Mouse (Mus musculus): Measurements from ENCODE around the gene Magix. TPM values are rescaled to one million over a fixed set of nuclear protein-coding genes. Genes with fewer than 3 reads are reported as not detected.
"Not testable (repeated sequence)": the region's sequence is repeated elsewhere in the genome, so short reads cannot be mapped to it uniquely, and the experiment has no call there.

The Magix gene
- total and polyA plus RNA-seq, 2 experiments = 20.9 to 33.0 TPM

- no peaks in the 10 kb centered on the region for H3K27me3 ChIP-seq (ENCODE audit: control insufficient read depth, insufficient read depth, low read length)
- H3K4me3 ChIP-seq (ENCODE audit: insufficient read depth, low read depth, low read length) = no peak overlapping the region
- 93% methylated on average over 7 of the region's 7 CpGs for WGBS
- peaks cover 3% of the 10 kb centered on the region; the same call in 1 of the 2 replicates for H3K79me2 ChIP-seq (ENCODE audit: control insufficient read depth, insufficient read depth, low read length)
- no peak overlapping the region for H3K27ac ChIP-seq (replicated peaks; ENCODE audit: insufficient read depth, low read depth, low read length)
- no peak for DNase-seq (ENCODE audit: extremely low read depth, low read depth, low spot score)
- H3K9ac ChIP-seq (ENCODE audit: low read depth, low read length) = no peak overlapping the region
- no peak for TF ChIP-seq CTCF (IDR thresholded peaks at IDR 0.05; ENCODE audit: low read depth, low read length)
- no peak for TF ChIP-seq POLR2A (IDR thresholded peaks at IDR 0.05; ENCODE audit: extremely low read depth, insufficient read depth, low read length)
- peaks cover 2% of the 10 kb centered on the region; the same call in 1 of the 2 replicates for H3K36me3 ChIP-seq (ENCODE audit: control insufficient read depth, insufficient read depth, low read length)
- H3K4me1 ChIP-seq (ENCODE audit: control insufficient read depth, insufficient read depth, low read length) = no peaks in the 10 kb centered on the region; the same call in none of the 2 replicates
Measured at GRCm38 (mm10) chrX:7724135-7724534, 43.1 kb upstream of the Magix start.

- H3K79me2 ChIP-seq (ENCODE audit: control insufficient read depth, insufficient read depth, low read length) = peaks cover 3% of the 10 kb centered on the region; the same call in 1 of the 2 replicates
- no peaks in the 10 kb centered on the region for H3K27me3 ChIP-seq (ENCODE audit: control insufficient read depth, insufficient read depth, low read length)
- DNase-seq (ENCODE audit: extremely low read depth, low read depth, low spot score) = no peak
- peak overlapping the region; percentile 86 for H3K4me3 ChIP-seq (ENCODE audit: insufficient read depth, low read depth, low read length)
- H3K36me3 ChIP-seq (ENCODE audit: control insufficient read depth, insufficient read depth, low read length) = peaks cover 2% of the 10 kb centered on the region; the same call in 1 of the 2 replicates
- WGBS = 2% methylated on average over 4 of the region's 4 CpGs
- no peaks in the 10 kb centered on the region for H3K4me1 ChIP-seq (ENCODE audit: control insufficient read depth, insufficient read depth, low read length)
- peak overlapping the region; percentile 83 for H3K9ac ChIP-seq (ENCODE audit: low read depth, low read length)
- H3K27ac ChIP-seq (replicated peaks; ENCODE audit: insufficient read depth, low read depth, low read length) = peak overlapping the region; percentile 98
- TF ChIP-seq POLR2A (IDR thresholded peaks at IDR 0.05; ENCODE audit: extremely low read depth, insufficient read depth, low read length) (no peak), CTCF (IDR thresholded peaks at IDR 0.05; ENCODE audit: low read depth, low read length) (no peak)
Measured at GRCm38 (mm10) chrX:7722691-7723090, 41.6 kb upstream of the Magix start.

GRCm38 (mm10) chrX:7722282-7722611, 41.2 kb upstream of the Magix start:
- peak overlapping the region; percentile 98 for H3K27ac ChIP-seq (replicated peaks; ENCODE audit: insufficient read depth, low read depth, low read length)
- 0% methylated on average over 11 of the region's 11 CpGs for WGBS
- H3K4me3 ChIP-seq (ENCODE audit: insufficient read depth, low read depth, low read length) = peak overlapping the region; percentile 86

GRCm38 (mm10) chrX:7721514-7722281, 40.6 kb upstream of the Magix start, which contains the start of gene Gm45208:
TSS of gene Gm45208 (plus strand) at chrX:7722245.
- H3K36me3 ChIP-seq (ENCODE audit: control insufficient read depth, insufficient read depth, low read length) = peaks cover 2% of the 10 kb centered on the region; the same call in 1 of the 2 replicates
- WGBS = 4% methylated on average over 22 of the region's 22 CpGs
- peaks cover 3% of the 10 kb centered on the region; the same call in 1 of the 2 replicates for H3K79me2 ChIP-seq (ENCODE audit: control insufficient read depth, insufficient read depth, low read length)
- H3K9ac ChIP-seq (ENCODE audit: low read depth, low read length) = peak within 1 kb of the TSS; percentile 83
- TF ChIP-seq POLR2A (IDR thresholded peaks at IDR 0.05; ENCODE audit: extremely low read depth, insufficient read depth, low read length) = no peak
- TF ChIP-seq CTCF (IDR thresholded peaks at IDR 0.05; ENCODE audit: low read depth, low read length) = no peak
- peak within 1 kb of the TSS; percentile 86 for H3K4me3 ChIP-seq (ENCODE audit: insufficient read depth, low read depth, low read length)
- H3K27me3 ChIP-seq (ENCODE audit: control insufficient read depth, insufficient read depth, low read length) = no peaks in the 10 kb centered on the region
- H3K27ac ChIP-seq (replicated peaks; ENCODE audit: insufficient read depth, low read depth, low read length) = peak within 1 kb of the TSS; percentile 98
- H3K4me1 ChIP-seq (ENCODE audit: control insufficient read depth, insufficient read depth, low read length) = no peaks in the 10 kb centered on the region
- DNase-seq (ENCODE audit: extremely low read depth, low read depth, low spot score) = peak; percentile 83

More at GRCm38 (mm10) chrX:7722282-7722611, 41.2 kb upstream of the Magix start:
- Histone ChIP-seq H3K9ac (ENCODE audit: low read depth, low read length) (peak overlapping the region; percentile 83), H3K36me3 (ENCODE audit: control insufficient read depth, insufficient read depth, low read length) (peaks cover 2% of the 10 kb centered on the region; the same call in 1 of the 2 replicates), H3K27me3 (ENCODE audit: control insufficient read depth, insufficient read depth, low read length) (no peaks in the 10 kb centered on the region), H3K4me1 (ENCODE audit: control insufficient read depth, insufficient read depth, low read length) (no peaks in the 10 kb centered on the region), H3K79me2 (ENCODE audit: control insufficient read depth, insufficient read depth, low read length) (peaks cover 3% of the 10 kb centered on the region; the same call in 1 of the 2 replicates)
- TF ChIP-seq CTCF (IDR thresholded peaks at IDR 0.05; ENCODE audit: low read depth, low read length) (no peak), POLR2A (IDR thresholded peaks at IDR 0.05; ENCODE audit: extremely low read depth, insufficient read depth, low read length) (peak; percentile 57; the same call in 1 of the 2 replicates)
- no peak for DNase-seq (ENCODE audit: extremely low read depth, low read depth, low spot score)

- not testable (repeated sequence) for DNase-seq (ENCODE audit: extremely low read depth, low read depth, low spot score); H3K79me2 ChIP-seq (ENCODE audit: control insufficient read depth, insufficient read depth, low read length); H3K27me3 ChIP-seq (ENCODE audit: control insufficient read depth, insufficient read depth, low read length); H3K4me1 ChIP-seq (ENCODE audit: control insufficient read depth, insufficient read depth, low read length); H3K27ac ChIP-seq (replicated peaks; ENCODE audit: insufficient read depth, low read depth, low read length); H3K9ac ChIP-seq (ENCODE audit: low read depth, low read length); H3K36me3 ChIP-seq (ENCODE audit: control insufficient read depth, insufficient read depth, low read length); H3K4me3 ChIP-seq (ENCODE audit: insufficient read depth, low read depth, low read length)
- 80% methylated on average over 1 of the region's 1 CpGs for WGBS
Measured at GRCm38 (mm10) chrX:7716058-7716457, 35.0 kb upstream of the Magix start.

- H3K4me1 ChIP-seq (ENCODE audit: control insufficient read depth, insufficient read depth, low read length); H3K27me3 ChIP-seq (ENCODE audit: control insufficient read depth, insufficient read depth, low read length); H3K79me2 ChIP-seq (ENCODE audit: control insufficient read depth, insufficient read depth, low read length); H3K36me3 ChIP-seq (ENCODE audit: control insufficient read depth, insufficient read depth, low read length): not testable (repeated sequence)
- Histone ChIP-seq H3K27ac (replicated peaks; ENCODE audit: insufficient read depth, low read depth, low read length) (peak within 1 kb of the TSS; percentile 82), H3K4me3 (ENCODE audit: insufficient read depth, low read depth, low read length) (peak within 1 kb of the TSS; percentile 53), H3K9ac (ENCODE audit: low read depth, low read length) (peak within 1 kb of the TSS; percentile 83)
- under 1% methylated on average over 24 of the region's 60 CpGs for WGBS
- DNase-seq (ENCODE audit: extremely low read depth, low read depth, low spot score) = peak; percentile 89
Measured at GRCm38 (mm10) chrX:7714135-7714899, 33.3 kb upstream of the Magix start, which contains the start of gene Wdr45. TSS of gene Wdr45 (plus strand) at chrX:7714333.

GRCm38 (mm10) chrX:7713764-7714134, 32.7 kb upstream of the Magix start:
- 6% methylated on average over 6 of the region's 12 CpGs for WGBS
- peak overlapping the region; percentile 65; the same call in 1 of the 2 replicates for H3K27ac ChIP-seq (replicated peaks; ENCODE audit: insufficient read depth, low read depth, low read length)
- H3K9ac ChIP-seq (ENCODE audit: low read depth, low read length) = peak overlapping the region; percentile 57; the same call in 1 of the 2 replicates

More at GRCm38 (mm10) chrX:7713764-7714134, 32.7 kb upstream of the Magix start:
- H3K27me3 ChIP-seq (ENCODE audit: control insufficient read depth, insufficient read depth, low read length); H3K79me2 ChIP-seq (ENCODE audit: control insufficient read depth, insufficient read depth, low read length); DNase-seq (ENCODE audit: extremely low read depth, low read depth, low spot score); H3K4me1 ChIP-seq (ENCODE audit: control insufficient read depth, insufficient read depth, low read length); H3K36me3 ChIP-seq (ENCODE audit: control insufficient read depth, insufficient read depth, low read length): not testable (repeated sequence)
- H3K4me3 ChIP-seq (ENCODE audit: insufficient read depth, low read depth, low read length) = peak overlapping the region; percentile 53
